Mouse (Mus musculus): ENCODE data around the gene Fancl.

Fancl gene

DNA sequence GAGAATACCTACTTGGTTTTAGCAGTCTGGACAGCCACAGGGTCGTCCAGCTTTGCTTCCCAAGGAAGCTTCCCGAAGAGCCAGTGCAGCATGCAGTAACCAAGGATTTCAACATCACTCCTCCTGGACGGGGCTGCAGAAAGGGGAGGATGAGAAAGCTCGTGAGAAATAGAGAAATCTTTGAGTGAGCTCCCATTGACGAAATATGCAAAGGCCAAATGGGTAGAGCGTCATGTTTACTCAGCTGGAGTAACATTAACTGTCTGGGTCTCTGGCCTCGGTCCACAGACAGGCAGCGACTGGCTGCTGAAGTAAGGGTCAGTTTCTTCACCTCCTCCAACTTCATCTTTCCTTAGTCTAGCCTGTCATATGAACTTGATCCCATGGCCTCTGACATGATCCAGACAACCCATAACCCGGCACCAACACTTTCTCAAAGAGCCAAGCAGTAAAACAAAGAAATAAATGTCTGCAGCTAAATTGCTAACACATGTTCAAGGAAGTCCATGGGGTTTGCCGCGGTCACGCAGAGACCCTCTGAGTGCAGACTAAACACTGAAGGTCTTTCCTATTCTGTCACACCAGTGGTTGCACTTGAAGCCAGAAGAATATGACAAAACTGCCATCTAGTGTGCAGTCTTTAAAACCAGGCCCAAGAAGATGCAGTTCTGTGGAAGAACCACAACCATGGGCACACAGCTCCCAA is 104.0 kb downstream of the Fancl start:
- DNase-seq (ENCODE audit: inconsistent age in 2 of 2, low spot score in 1 of 2), result peak; percentile 9 to 48

DNA sequence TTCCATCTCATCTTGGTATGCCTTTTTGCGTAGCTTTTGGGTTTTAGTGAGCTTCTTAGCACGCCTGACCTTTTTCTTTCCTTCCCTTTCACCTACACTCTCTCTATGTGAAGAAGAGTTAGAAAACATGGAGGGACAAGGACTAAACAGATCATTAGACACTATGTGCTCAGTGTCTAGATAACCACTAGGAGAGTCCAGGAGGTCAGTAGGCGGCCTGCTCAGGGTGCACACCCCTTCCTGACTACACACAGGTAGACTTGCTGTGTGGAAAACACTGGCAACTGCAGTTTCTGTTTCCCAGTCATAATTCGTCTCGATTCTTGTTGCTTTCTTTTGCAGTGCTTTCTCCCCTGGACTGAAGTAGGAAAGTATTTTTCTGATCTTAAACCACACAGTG is 110.0 kb downstream of the Fancl start:
- DNase-seq (ENCODE audit: inconsistent age in 2 of 2, low spot score in 1 of 2), result no peak

DNA sequence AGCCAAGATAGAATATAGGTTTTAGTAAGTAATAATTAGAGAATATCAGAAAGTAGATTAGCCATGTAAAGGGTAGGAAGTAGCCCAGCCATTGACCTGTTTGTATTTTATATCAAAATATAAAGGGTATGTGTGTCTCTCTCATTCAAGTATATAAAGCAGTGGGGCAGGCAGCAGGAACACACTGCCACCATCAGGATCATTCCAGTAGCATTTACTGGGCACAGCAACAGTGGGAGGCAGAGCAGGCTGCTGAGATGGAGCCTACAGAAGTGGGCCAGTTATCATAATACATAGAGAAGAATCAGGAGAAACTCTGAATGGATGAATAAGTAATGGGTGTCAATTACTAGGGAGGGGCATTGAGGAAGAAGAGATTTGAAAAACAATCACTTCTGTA is 127.7 kb downstream of the Fancl start:
- no peak for DNase-seq (ENCODE audit: inconsistent age in 2 of 2, low spot score in 1 of 2)

DNA sequence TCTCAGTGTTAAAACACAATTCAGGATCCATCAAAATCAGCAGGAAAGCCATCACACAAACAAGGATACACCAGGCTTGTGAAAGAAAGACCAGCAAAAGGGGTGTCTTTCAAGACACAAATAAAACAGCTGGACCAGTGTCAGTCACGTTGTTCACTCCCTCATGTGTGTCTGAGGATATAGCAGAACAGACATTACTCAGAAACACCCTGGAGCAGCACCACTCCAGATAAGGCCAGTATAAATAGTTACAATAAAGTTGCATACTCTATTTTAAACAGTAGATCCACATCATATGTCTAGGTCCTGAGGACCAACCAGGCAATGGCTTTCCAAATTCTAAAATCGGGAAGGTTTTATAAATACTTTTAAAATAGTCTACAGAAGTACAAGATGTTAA is 130.2 kb downstream of the Fancl start:
- DNase-seq (ENCODE audit: inconsistent age in 2 of 2, low spot score in 1 of 2), result no peak

DNA sequence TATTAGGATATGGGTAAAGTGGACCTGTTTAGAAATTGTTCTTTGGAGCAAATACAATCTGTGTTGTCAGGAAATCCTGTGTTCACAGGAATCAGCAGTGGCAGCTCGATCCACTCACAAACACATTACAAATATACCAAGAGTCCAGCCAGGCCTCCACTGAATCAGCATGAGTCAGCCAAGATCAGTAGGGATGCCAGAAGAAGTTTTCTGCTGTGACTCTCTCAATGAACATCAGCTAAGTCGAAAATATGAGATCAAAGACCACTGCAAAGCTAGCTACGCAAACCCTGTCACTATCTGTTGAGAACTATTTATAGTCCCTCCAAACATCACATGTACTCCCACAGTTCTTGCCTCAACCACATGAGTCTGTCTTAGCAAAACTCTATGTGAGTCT is 133.1 kb downstream of the Fancl start:
- DNase-seq (ENCODE audit: inconsistent age in 2 of 2, low spot score in 1 of 2), result peak; percentile 24 to 42

Data from adrenal gland, adult (tissue).